Mouse (Mus musculus) cerebellum, adult 8-10 months (tissue): ENCODE data around the gene Asic2.

Source experiments
- DNase-seq: peaks from one replicate; pipeline ENCODE4 v3.0.0; 2022

The Asic2 gene

GRCm38 (mm10) chr11:81079237-81079636, 889.0 kb downstream of the Asic2 start:
- no peak for DNase-seq

GRCm38 (mm10) chr11:81071836-81072235, 896.4 kb downstream of the Asic2 start:
- no peak for DNase-seq

- DNase-seq: no peak
These were observed 902.9 kb downstream of the Asic2 start for GRCm38 (mm10) chr11:81065386-81065785.

DNA sequence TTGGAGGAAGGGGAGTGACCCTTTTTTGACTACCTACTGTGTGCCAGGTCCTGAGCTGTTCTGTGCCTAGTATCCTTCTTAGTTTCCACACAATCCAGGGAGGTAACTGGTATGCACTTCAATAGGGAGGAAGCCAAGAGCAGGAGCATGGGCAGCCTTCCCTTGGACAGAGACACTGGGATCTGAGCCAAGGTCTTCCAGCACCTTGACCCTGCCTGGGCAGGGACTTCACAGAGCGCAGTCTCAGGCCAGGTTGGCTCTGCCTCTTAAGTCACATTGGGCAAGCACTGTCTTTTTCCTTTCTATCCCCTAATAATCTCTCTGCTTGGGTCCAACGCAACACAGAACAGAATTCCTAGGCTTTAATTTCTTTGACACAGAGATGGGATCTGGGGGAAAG, 904.3 kb downstream of the Asic2 start:
- DNase-seq: no peak

- DNase-seq: no peak
These were observed 908.2 kb downstream of the Asic2 start for GRCm38 (mm10) chr11:81060077-81060476.

DNA sequence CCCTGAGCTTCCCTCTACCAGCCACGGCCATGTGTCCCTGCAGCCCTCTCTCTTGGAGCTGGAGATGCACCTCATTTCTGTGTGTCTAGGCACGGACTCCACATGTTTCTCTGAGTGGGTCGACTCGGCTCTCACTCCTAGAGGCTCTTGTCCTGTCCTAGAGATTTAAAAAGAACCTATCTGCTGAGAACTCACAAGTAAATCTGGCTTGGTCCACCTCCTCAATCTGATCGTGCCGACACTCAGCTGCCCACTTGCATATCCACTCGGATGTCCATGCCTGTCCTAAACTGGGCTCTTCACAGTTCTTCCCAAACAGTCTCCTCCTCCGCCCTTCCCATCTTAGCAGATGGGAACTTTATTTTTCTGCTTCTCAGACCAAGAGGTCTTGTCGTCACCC, 908.7 kb downstream of the Asic2 start:
- DNase-seq: no peak

DNA sequence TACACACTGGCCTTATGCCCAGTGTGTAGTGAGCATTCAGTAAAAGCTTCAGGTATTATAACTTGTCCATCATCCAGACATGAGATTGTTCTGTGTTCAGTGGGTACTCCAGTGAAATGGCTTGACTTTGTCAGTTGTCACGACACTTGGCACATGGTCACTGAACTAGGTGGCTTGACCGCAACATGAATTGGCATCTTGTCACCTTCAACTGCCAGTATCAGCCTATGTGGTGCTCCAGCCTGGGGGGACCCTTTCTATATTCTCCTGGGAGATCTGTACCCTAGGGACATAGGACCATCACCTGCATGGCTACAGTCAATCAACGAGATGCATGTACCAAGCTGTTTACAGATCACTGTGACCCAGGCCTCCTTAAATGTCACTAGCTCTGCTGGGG, 910.8 kb downstream of the Asic2 start:
- no peak for DNase-seq

- DNase-seq: no peak
These were observed 911.5 kb downstream of the Asic2 start for GRCm38 (mm10) chr11:81056776-81057175.

DNA sequence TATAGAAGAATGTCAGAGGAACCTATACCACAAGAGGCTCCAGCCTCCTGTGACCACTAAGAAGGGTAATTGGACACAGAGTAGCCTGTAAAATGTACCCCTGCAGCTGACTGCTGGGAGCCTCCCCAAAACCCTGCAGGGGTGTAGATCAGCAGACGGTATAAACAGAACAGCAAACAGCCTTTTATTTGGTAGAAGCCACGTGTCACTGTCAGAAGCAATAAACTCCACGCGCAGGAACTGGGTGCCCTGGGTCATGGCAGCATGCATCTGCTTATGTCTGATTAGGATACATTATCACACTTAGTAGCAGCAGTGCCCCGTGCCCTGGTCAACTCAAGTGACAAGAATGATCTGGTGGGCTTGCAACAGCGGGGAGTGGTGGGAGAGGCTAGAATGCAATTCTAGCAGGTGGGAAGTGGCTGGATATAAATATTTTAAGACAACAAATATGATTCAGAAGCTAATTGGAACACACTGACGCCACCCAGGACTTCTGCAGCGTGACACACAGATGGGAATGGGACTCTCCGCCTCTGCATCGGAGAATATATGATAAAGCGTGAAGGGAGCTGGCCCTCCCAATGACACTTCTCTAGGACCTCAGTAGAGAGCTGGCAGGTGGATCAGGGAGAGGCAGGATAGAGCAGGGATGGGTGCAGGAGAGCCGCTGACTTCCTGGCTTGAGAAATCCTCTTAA, 912.7 kb downstream of the Asic2 start:
- DNase-seq: no peak

DNA sequence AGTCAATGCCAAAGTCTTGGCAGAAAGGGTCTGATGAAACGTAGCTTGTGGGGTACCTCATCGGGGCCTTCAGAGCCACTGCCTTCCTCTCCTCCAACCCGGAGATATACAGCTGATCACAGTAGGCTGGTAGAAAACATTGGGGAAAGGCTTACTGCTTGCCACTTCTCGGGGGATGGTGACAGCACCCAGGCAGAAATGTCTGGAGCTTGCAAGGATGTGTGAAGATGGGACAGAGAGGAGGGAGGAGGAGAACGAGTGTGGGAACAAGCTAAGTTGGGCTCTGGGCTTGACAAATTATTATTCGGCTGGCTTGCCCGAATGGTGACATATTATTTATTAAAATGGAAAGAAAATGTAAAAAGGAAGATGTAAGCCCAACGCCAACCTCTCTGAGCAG, 914.4 kb downstream of the Asic2 start:
- no peak for DNase-seq

GRCm38 (mm10) chr11:81041671-81042070, 926.6 kb downstream of the Asic2 start:
- no peak for DNase-seq

DNA sequence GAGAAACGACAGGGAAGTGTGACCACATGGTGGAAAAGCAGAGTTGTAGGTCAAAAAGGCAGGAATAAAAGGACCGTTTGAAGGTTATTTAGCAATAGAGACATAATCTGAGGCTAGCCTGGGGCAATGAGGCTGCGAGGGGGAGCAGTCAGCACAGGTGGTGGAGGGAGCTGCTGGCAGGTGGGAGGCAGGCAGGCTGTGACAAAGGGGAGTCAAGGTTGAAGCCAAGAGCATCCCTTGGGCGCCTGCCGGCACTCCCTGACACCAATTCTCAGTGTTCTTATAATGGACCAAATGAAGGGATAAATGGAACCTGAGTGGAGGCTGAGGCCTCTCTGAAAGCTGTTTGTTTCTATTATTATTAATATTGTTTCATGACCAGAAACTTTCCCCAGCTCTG, 928.3 kb downstream of the Asic2 start:
- DNase-seq: no peak

DNA sequence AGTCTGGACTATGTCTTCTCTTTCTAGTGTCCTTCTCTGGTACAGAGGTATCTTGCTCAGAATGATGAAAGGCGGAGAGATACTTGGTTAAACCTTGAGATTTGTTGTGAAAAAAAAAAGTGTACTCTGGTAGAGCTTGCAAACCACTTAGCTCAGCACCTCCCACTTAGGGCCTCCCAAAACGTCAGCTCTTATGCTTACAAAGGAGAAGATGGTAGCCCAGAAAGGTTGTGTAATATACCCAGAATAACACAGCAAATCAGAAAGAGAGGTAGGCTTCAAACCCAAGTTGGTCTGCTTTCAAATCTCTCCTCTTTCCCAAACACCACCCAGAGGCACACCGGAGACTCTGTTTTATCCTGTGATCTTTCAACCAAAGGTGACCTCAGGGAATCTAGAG, 936.1 kb downstream of the Asic2 start:
- no peak for DNase-seq

DNA sequence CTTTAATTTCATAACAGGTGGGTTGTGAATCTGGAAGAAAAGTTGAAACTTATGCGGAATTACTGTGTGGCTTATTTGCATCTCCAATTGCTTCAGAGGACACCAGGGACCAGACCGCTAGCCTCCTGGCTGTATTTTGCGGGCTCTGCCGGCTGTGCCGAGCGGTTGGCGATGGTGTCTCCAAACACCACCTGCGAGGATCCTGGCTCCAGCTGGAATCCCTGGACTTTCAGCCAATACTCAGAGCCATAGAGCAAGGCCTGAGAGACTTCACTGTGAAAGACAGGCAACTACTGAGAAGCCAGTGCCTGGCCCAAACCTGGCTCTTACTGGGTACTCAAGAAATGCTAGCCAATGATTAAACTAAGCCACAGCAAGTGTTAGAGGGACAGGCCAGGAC, 953.5 kb downstream of the Asic2 start:
- no peak for DNase-seq

DNA sequence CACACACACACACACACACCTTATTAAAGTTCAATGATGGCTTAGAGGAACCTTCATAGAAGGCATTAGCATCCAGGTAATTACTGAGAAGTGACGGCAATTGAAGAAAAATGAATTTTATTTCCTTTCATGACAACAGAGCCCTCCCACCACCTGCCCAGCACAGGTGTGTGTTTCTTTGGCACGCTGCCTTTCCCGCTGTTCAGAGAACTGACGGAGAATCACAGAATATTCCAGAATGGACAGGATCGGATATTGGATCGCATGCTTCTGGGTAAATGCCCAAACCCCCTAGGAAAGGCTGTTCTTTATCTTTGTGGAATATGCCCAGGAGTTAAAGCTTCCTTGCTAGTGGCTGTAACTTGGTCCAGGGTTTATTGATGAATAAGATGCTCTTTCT, 954.8 kb downstream of the Asic2 start:
- no peak for DNase-seq

DNA sequence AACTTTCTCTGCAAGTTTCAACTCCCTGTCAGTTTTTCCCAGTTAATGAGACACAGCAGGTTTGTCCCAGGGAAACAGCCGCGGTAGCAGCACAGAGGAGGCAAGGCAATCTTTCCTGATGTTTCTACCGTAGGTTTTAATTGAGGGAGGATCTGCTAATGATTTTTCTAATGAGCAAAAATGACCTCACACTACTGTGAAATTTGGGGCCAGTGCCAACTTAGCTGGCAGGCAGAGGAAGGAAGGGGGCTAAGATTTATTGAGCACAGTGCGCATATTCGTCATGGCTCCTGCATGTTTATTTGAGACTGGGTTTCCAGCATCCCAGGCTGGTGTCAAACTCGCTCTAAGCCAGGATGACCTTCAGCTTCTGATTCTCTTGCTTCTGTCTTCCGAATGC, 957.5 kb downstream of the Asic2 start:
- DNase-seq: no peak

DNA sequence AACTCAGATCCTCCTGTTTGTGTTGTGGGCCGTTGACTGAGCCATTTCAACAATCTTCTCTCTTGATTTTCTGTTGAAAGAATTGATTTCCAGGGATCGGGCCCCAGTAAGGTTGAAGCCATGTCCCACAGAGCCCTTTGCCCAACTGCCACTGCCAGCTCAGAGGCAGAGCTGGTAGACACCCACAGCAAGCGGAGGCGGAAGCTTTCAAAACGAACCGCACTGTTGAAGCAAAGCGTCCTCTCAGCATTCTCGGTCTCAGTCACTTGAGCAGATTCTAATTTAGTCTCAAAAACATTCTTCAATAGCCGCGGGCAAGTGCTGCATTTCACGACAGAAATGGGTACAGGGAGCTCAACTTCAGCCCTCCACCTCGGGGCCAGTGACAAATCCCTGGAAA, 958.9 kb downstream of the Asic2 start:
- DNase-seq: no peak

GRCm38 (mm10) chr11:81005831-81006230, 962.4 kb downstream of the Asic2 start:
- no peak for DNase-seq

DNA sequence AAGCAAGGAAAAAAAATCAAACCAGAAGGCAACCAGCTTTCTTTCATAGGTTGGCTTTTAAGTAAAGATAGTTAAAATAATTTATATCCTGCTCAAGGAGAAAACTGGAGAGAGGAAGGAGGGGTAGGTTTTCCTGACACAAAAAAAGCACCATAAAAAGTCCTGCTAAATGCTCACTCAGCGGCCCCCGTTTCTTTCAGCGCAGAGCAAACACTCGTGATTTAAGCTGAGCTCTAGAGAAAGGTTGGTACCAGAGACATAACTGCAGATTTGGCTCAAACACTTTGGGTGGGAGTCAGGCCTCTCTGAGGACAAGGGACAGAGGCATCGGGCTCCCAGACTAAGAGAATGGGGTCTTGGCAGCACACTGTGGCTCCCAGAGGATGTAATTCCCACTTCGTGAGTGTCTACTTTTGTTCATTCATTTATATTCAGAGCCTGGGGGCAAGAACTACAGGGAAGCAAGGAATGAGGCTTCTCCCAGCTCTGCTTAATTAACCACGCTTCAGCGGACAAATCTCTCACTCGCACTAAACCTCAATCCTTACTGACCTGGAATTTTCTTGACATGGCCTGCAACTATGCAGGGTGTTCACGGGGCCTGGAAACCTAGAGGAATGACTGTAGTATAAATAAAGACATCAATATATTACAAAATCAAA, 965.4 kb downstream of the Asic2 start:
- DNase-seq: no peak

DNA sequence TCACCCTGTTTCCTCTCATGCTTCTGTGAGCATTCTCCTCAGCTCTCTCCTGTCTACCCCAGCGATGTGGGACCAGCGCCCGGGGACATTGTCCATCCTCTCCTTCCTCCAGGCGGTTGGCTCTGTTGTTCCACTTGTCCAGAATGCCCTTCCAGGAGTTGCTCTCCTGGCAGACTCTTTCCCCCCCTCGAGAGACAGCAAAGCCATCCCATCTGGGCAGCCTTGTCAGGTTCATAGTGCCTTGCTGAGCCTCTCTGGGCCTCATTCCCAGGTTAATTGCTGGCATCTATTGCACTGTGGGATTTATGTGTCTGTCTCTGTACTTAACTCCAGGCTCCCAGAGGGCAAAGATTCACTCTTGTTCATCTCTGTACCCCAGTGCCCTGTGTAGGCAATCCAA, 972.6 kb downstream of the Asic2 start:
- DNase-seq: no peak

GRCm38 (mm10) chr11:80983530-80983929, 984.7 kb downstream of the Asic2 start:
- no peak for DNase-seq

DNA sequence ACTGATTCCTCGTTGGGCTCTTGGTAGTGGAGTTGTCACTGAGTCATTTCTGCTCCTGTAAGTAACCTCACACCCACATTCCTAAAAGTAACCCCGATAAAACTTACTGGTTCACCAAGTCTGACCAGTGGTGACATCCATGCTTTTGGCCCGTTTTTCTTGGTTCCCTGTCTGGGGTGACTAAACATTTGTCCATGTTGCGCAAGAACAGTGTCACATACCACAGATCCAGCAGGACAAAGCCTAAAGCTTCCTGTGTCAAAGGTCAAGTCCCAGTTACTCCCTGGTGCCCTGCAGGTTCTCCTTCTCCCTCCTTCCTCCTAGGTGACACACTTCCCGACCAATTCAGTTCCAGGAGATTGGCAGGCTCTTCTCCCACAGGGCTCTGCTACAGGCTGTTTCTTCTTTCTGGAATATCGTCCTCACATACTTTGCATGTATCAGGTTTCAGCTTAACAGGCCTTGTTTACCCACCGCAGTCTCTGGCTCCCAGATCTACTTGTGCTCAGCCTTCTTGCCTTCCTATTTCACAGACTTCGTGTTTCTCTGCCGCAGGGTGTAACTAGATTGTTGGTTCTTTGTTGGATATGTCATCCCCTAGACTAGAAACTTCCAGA, 991.9 kb downstream of the Asic2 start:
- no peak for DNase-seq

DNA sequence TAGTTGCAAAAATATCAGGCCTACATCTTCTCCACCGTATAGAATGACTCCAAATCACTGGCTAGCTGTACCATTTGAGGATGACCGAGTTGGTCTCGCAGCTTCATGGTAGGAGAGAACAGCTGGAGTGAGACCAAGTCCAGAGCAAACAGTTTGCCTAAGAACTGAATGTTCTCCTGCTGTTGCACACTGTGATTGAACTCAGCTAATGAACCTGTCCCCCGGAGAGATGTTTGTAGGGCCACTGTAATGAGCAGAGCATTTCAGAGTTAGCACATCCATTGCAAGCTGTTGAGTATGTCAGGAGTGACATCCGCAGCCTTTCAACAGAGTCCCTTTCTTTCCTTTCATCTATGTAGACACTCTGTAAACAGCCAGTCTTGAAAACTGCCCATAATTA, 993.6 kb downstream of the Asic2 start:
- no peak for DNase-seq

DNA sequence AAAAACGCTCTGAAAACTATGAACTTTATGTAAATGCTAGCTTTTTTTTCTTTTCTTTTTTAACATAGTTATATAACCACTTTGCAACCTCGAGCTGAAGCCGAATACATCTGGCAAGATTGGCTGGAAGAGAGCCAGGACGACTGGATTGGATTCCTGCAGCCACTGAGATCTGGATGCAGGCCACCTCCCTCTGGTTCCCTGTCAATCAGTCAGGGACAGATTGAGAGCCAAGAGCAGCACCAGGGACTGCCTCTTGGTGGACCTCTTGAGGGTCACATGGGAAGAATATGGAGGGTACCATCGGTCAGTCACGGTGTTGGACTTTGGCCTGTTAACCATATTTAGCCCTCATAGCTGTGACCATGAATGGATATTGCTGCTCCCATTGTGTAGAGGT, 994.3 kb downstream of the Asic2 start:
- peak; percentile 12 for DNase-seq

DNA sequence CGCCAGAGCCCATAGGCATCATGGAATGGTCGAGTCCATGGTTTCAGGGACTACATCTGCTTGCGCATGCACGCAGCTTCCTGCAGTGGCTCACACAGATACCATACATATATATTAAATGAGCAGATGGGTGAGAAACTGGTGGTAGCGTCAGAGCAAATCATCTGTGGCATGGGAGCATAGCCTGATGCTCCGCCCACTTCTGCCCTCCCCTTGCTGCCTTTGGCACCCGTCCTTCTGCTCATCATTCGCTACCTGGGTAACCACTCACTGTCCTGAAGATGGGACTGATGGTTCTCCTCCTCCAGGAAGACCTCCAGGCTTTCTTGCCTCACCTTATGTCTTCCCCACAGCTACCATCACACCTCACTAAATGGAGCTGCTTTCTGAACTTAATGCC, 995.0 kb downstream of the Asic2 start:
- no peak for DNase-seq
